12 mouse cellular contexts compared by ENCODE assay signal in genomic region chr9:94582309-94582708, GRCm38 (mm10). TPM values are rescaled to one million over a fixed set of nuclear protein-coding genes. Genes with fewer than 3 reads are reported as not detected.
A peak's percentile ranks its signal among the peaks of the same experiment; 100 is the strongest.
DNase-seq lines count a peak whose midpoint lies in the region; ATAC-seq and TF ChIP-seq lines count a peak whose summit lies in the region.
"Had no signal": no experiment of that assay in that cellular context is flagged by ENCODE, and none has a peak within 500 bp of the region (broad histone marks: within the 10 kb centered on the region; RNA-seq: fewer than 3 reads in every experiment).

No protein-coding gene starts in this region.

- peak overlapping the region; percentile 61; the same call in 1 of the 2 replicates for H3K27ac ChIP-seq in embryonic facial prominence, embryonic 14.5 days (replicated peaks; ENCODE audit: low read depth, low read length)
- H3K27ac ChIP-seq in embryonic facial prominence, embryonic 10.5 days (replicated peaks): no peak overlapping the region
- H3K27ac ChIP-seq in lung, embryonic 14.5 days (ENCODE audit: low read depth): no peak overlapping the region
- H3K27ac ChIP-seq in olfactory bulb, adult 2 months (ENCODE audit: insufficient read depth, low read depth, low read length): peak overlapping the region; percentile 57; the same call in 1 of the 2 replicates
- H3K27ac ChIP-seq in stomach, postnatal 0 days (replicated peaks): no peak overlapping the region
- H3K27ac ChIP-seq: limb, embryonic 10.5 days; liver, embryonic 14.5 days had no signal

- WGBS in embryonic facial prominence, embryonic 14.5 days: 45% methylated on average over 8 of the region's 8 CpGs
- 68% methylated on average over 8 of the region's 8 CpGs for WGBS in embryonic facial prominence, embryonic 10.5 days
- WGBS in lung, embryonic 14.5 days: 52% methylated on average over 8 of the region's 8 CpGs
- WGBS in olfactory bulb, adult 2 months: 15% methylated on average over 8 of the region's 8 CpGs
- WGBS in stomach, postnatal 0 days: 54% methylated on average over 8 of the region's 8 CpGs

- no peaks in the 10 kb centered on the region for H3K9me3 ChIP-seq in embryonic facial prominence, embryonic 14.5 days (ENCODE audit: control insufficient read depth, low read length)
- H3K9me3 ChIP-seq in embryonic facial prominence, embryonic 10.5 days: no peaks in the 10 kb centered on the region
- H3K9me3 ChIP-seq in lung, embryonic 14.5 days (ENCODE audit: low read depth, low read length): no peaks in the 10 kb centered on the region
- no peaks in the 10 kb centered on the region for H3K9me3 ChIP-seq in stomach, postnatal 0 days (ENCODE audit: control insufficient read depth, low read length)
- H3K9me3 ChIP-seq: limb, embryonic 10.5 days had no signal

- 0 out of 2 replicates have a peak, but pooled peaks have one; percentile 41 for ATAC-seq in embryonic facial prominence, embryonic 14.5 days (ENCODE audit: low read depth)
- ATAC-seq in lung, embryonic 14.5 days (ENCODE audit: insufficient read depth): no peak
- no peak for ATAC-seq in stomach, postnatal 0 days (ENCODE audit: low FRiP score, low TSS enrichment)

- H3K4me2 ChIP-seq in embryonic facial prominence, embryonic 14.5 days (ENCODE audit: low read depth, low read length): no peak overlapping the region
- no peak overlapping the region for H3K4me2 ChIP-seq in lung, embryonic 14.5 days
- H3K4me2 ChIP-seq in stomach, postnatal 0 days (replicated peaks; ENCODE audit: low read depth): no peak overlapping the region

- no peak overlapping the region for H3K4me3 ChIP-seq in embryonic facial prominence, embryonic 14.5 days (ENCODE audit: low read depth, low read length)
- H3K4me3 ChIP-seq in embryonic facial prominence, embryonic 10.5 days: no peak overlapping the region
- no peak overlapping the region for H3K4me3 ChIP-seq in lung, embryonic 14.5 days (ENCODE audit: low read depth, low read length)
- H3K4me3 ChIP-seq in olfactory bulb, adult 2 months (ENCODE audit: insufficient read depth, low read depth, low read length): no peak overlapping the region
- H3K4me3 ChIP-seq in stomach, postnatal 0 days (ENCODE audit: low read depth, low read length): no peak overlapping the region
- H3K4me3 ChIP-seq: erythroblast, embryonic 14.5 days; limb, embryonic 10.5 days had no signal

- H3K27me3 ChIP-seq in embryonic facial prominence, embryonic 14.5 days (replicated peaks; ENCODE audit: control insufficient read depth, insufficient read depth, low read length): no peaks in the 10 kb centered on the region
- no peaks in the 10 kb centered on the region for H3K27me3 ChIP-seq in embryonic facial prominence, embryonic 10.5 days (replicated peaks; ENCODE audit: low read depth, poor library complexity, severe bottlenecking)
- no peaks in the 10 kb centered on the region for H3K27me3 ChIP-seq in lung, embryonic 14.5 days (ENCODE audit: insufficient read depth, low read length)
- no peaks in the 10 kb centered on the region for H3K27me3 ChIP-seq in stomach, postnatal 0 days (ENCODE audit: control insufficient read depth, insufficient read depth, low read length)

- no peak overlapping the region for H3K9ac ChIP-seq in embryonic facial prominence, embryonic 14.5 days (ENCODE audit: low read depth, low read length)
- H3K9ac ChIP-seq in lung, embryonic 14.5 days: no peak overlapping the region
- no peak overlapping the region for H3K9ac ChIP-seq in stomach, postnatal 0 days (ENCODE audit: low read length)
- H3K9ac ChIP-seq: liver, embryonic 14.5 days had no signal

- H3K4me1 ChIP-seq in embryonic facial prominence, embryonic 14.5 days (ENCODE audit: control insufficient read depth, insufficient read depth, low read length): peaks cover 4% of the 10 kb centered on the region; the same call in 1 of the 2 replicates
- H3K4me1 ChIP-seq in embryonic facial prominence, embryonic 10.5 days: no peaks in the 10 kb centered on the region
- H3K4me1 ChIP-seq in lung, embryonic 14.5 days (ENCODE audit: insufficient read depth): 0 out of 2 replicates have a peak, but pooled peaks cover 4% of the 10 kb centered on the region
- H3K4me1 ChIP-seq in olfactory bulb, adult 2 months (ENCODE audit: control insufficient read depth, insufficient read depth, low read length): peaks cover 2% of the 10 kb centered on the region; the same call in 1 of the 2 replicates
- H3K4me1 ChIP-seq in stomach, postnatal 0 days (replicated peaks; ENCODE audit: control insufficient read depth, insufficient read depth): no peaks in the 10 kb centered on the region
- H3K4me1 ChIP-seq: limb, embryonic 10.5 days had no signal

- DNase-seq in embryonic facial prominence, embryonic 14.5 days (ENCODE audit: low spot score): peak; percentile 58
- no peak for DNase-seq in embryonic facial prominence, embryonic 10.5 days (ENCODE audit: low spot score)
- DNase-seq in lung, embryonic 14.5 days: peak; percentile 50
- no peak for DNase-seq in lung, postnatal 10 days
- DNase-seq in cerebellum, adult 9-10 months: peak; percentile 96
- DNase-seq in layer of hippocampus, adult 9-10 months (ENCODE audit: low spot score): no peak
- no peak for DNase-seq in stomach, postnatal 0 days (ENCODE audit: low spot score)
- DNase-seq: adrenal gland, postnatal 25 days had no signal

- no peak for TF ChIP-seq EP300 in stomach, postnatal 0 days (optimal IDR thresholded peaks at IDR 0.05)

- H3K36me3 ChIP-seq in embryonic facial prominence, embryonic 14.5 days (ENCODE audit: control insufficient read depth, insufficient read depth, low read length): no peaks in the 10 kb centered on the region
- no peaks in the 10 kb centered on the region for H3K36me3 ChIP-seq in embryonic facial prominence, embryonic 10.5 days (replicated peaks)
- no peaks in the 10 kb centered on the region for H3K36me3 ChIP-seq in lung, embryonic 14.5 days (ENCODE audit: insufficient read depth)
- no peaks in the 10 kb centered on the region for H3K36me3 ChIP-seq in stomach, postnatal 0 days (ENCODE audit: control insufficient read depth, insufficient read depth, low read length)
- H3K36me3 ChIP-seq: limb, embryonic 10.5 days had no signal

- no peak for TF ChIP-seq POLR2A in olfactory bulb, adult 2 months (IDR thresholded peaks at IDR 0.05; ENCODE audit: insufficient read depth, low read depth, low read length)

- TF ChIP-seq CTCF in lung, embryonic 14.5 days (IDR thresholded peaks at IDR 0.05; ENCODE audit: low read depth): no peak
- TF ChIP-seq CTCF in olfactory bulb, adult 2 months (IDR thresholded peaks at IDR 0.05; ENCODE audit: insufficient read depth, low read depth, low read length): no peak
- TF ChIP-seq CTCF in stomach, postnatal 0 days (IDR thresholded peaks at IDR 0.05; ENCODE audit: low read depth): no peak

RNA-seq across cellular contexts. Expression of gene 1190002N15Rik, which starts 44.4 kb away (rescaled TPM):
- polyA plus RNA-seq in embryonic facial prominence, embryonic 14.5 days (2014; fragmentation: Nextera tagmentation; extraction: Ambion mirVana): 26.7 and 32.6 TPM in 2 replicates
- 6.4 TPM in 2 replicates for polyA plus RNA-seq in embryonic facial prominence, embryonic 10.5 days (2016; fragmentation: Nextera tagmentation; extraction: Ambion mirVana)
- 35.5 and 37.6 TPM in 2 replicates for polyA plus RNA-seq in lung, embryonic 14.5 days (2014; fragmentation: Nextera tagmentation; extraction: Ambion mirVana)
- polyA plus RNA-seq in olfactory bulb, adult 2 months (2012; ENCODE audit: insufficient read depth, insufficient read length, low replicate concordance, missing spikeins): not detected in 2 replicates
- polyA plus RNA-seq in stomach, postnatal 0 days (2015; fragmentation: Nextera tagmentation; extraction: Ambion mirVana): 13.4 and 14.4 TPM in 2 replicates

Comparison
In these comparisons a context has a peak if more than half of its experiments do, and no peak if none do; other contexts are left out.
1. DNase-seq: peak in embryonic facial prominence, embryonic 14.5 days (single experiment), lung, embryonic 14.5 days (single experiment) and cerebellum, adult 9-10 months (single experiment); none in embryonic facial prominence, embryonic 10.5 days (single experiment), lung, postnatal 10 days (single experiment), layer of hippocampus, adult 9-10 months (single experiment) and stomach, postnatal 0 days (single experiment).
2. H3K27ac ChIP-seq: peak in embryonic facial prominence, embryonic 14.5 days (single experiment) and olfactory bulb, adult 2 months (single experiment); none in embryonic facial prominence, embryonic 10.5 days (single experiment), lung, embryonic 14.5 days (single experiment) and stomach, postnatal 0 days (single experiment).